In genomic region chr10:83520990-83521389, GRCm38 (mm10) we compare ENCODE assay signal across 11 mouse cellular contexts. TPM values are rescaled to one million over a fixed set of nuclear protein-coding genes. Genes with fewer than 3 reads are reported as not detected.
A peak's percentile ranks its signal among the peaks of the same experiment; 100 is the strongest.
DNase-seq lines count a peak whose midpoint lies in the region; TF ChIP-seq lines count a peak whose summit lies in the region.
"Had no signal": no experiment of that assay in that cellular context is flagged by ENCODE, and none has a peak within 500 bp of the region (broad histone marks: within the 10 kb centered on the region; RNA-seq: fewer than 3 reads in every experiment).

No protein-coding gene starts in this region.

- TF ChIP-seq CTCF in layer of hippocampus, adult 2 months (conservative IDR thresholded peaks at IDR 0.05): peak; percentile 62
- peak; percentile 29 to 40; a peak in 2 of 4 replicates for TF ChIP-seq CTCF in CH12.LX (conservative IDR thresholded peaks at IDR 0.05 in 1 of 2, IDR thresholded peaks at IDR 0.05 in 1 of 2; ENCODE audit: low read depth in 2 of 2, low read length in 2 of 2)

- no peak overlapping the region for H3K9ac ChIP-seq in CH12.LX (ENCODE audit: insufficient read depth, low read depth)
- H3K9ac ChIP-seq: neural tube, embryonic 13.5 days had no signal

- H3K79me2 ChIP-seq in CH12.LX (replicated peaks; ENCODE audit: control insufficient read depth, extremely low read depth, insufficient read depth, poor library complexity, severe bottlenecking): no peaks in the 10 kb centered on the region

- no peak for DNase-seq in layer of hippocampus, adult 2 months (ENCODE audit: low spot score in 2 of 2)
- no peak for DNase-seq in layer of hippocampus, postnatal 10 days (ENCODE audit: low spot score in 2 of 2)
- DNase-seq in 416B (ENCODE audit: low read depth) (peak; percentile 47), CH12.LX (ENCODE audit: extremely low read depth) (no peak)
- DNase-seq in brain, adult 2 months (ENCODE audit: low read depth, low spot score): peak; percentile 16
- DNase-seq in adrenal gland, postnatal 25 days: no peak
- no peak for DNase-seq in embryo, embryonic 9.5 days (ENCODE audit: extremely low spot score)
- DNase-seq: adrenal gland, postnatal 36 days; cerebellum, adult 8-10 months; midbrain, embryonic 14.5 days had no signal

- H3K27ac ChIP-seq in layer of hippocampus, adult 2 months: no peak overlapping the region
- no peak overlapping the region for H3K27ac ChIP-seq in CH12.LX (ENCODE audit: insufficient read depth, low read depth)
- H3K27ac ChIP-seq: neural tube, embryonic 13.5 days had no signal

- TF ChIP-seq POLR2A in CH12.LX (IDR thresholded peaks at IDR 0.05; ENCODE audit: low read depth, low read length): no peak

- H3K4me2 ChIP-seq in CH12.LX (ENCODE audit: insufficient read depth, low read depth, poor library complexity, severe bottlenecking): no peak overlapping the region
- H3K4me2 ChIP-seq: neural tube, embryonic 13.5 days had no signal

- peak; percentile 12 for TF ChIP-seq RAD21 in CH12.LX (IDR thresholded peaks at IDR 0.05; ENCODE audit: low read depth, low read length)

- H3K4me3 ChIP-seq in layer of hippocampus, adult 2 months: no peak overlapping the region
- no peak overlapping the region for H3K4me3 ChIP-seq in CH12.LX (replicated peaks in 1 of 3; ENCODE audit: low read depth in 2 of 3, low read length in 2 of 3, poor library complexity in 1 of 3)
- H3K4me3 ChIP-seq: neural tube, embryonic 13.5 days had no signal

- no peaks in the 10 kb centered on the region for H3K27me3 ChIP-seq in CH12.LX (replicated peaks)
- H3K27me3 ChIP-seq: neural tube, embryonic 13.5 days had no signal

- H3K4me1 ChIP-seq in CH12.LX (ENCODE audit: control insufficient read depth in 1 of 2, insufficient read depth in 2 of 2): peaks cover 0 to 3% of the 10 kb centered on the region in 2 experiments; a peak in 1 of 4 replicates
- H3K4me1 ChIP-seq: neural tube, embryonic 13.5 days had no signal

- no peak for TF ChIP-seq EP300 in CH12.LX (IDR thresholded peaks at IDR 0.05; ENCODE audit: low read length)

- dilution Hi-C loops in CH12.LX (cut with MboI; ENCODE audit: extremely low pct_ligation_motif_present, extremely low pct_unique_long_range_greater_than_20kb, low sequenced_read_pairs): no loop called here

- H3K9me3 ChIP-seq in CH12.LX (replicated peaks; ENCODE audit: low read length): no peaks in the 10 kb centered on the region
- H3K9me3 ChIP-seq: neural tube, embryonic 13.5 days had no signal

- no peaks in the 10 kb centered on the region for H3K36me3 ChIP-seq in CH12.LX (replicated peaks in 1 of 2; ENCODE audit: control insufficient read depth in 1 of 2, insufficient read depth in 1 of 2, low read length in 1 of 2)

- in situ Hi-C loops in CH12.LX (cut with MboI; ENCODE audit: low pct_ligation_motif_present, low pct_unique_long_range_greater_than_20kb, low sequenced_read_pairs): no loop called here

TF ChIP-seq in CH12.LX, 34 proteins besides CTCF, POLR2A, EP300 and RAD21:
- TF ChIP-seq TBP (conservative IDR thresholded peaks at IDR 0.05; ENCODE audit: low read depth, low read length): no peak
TF ChIP-seq in CH12.LX: peak in this region for 0.

RNA-seq across cellular contexts. Expression of gene Aldh1l2, which starts 12.9 kb away (rescaled TPM):
- 1 to 10 TPM; 2.0 to 2.2 TPM for total RNA-seq in layer of hippocampus, adult 2 months (2021)
- total RNA-seq in layer of hippocampus, postnatal 10 days (2021): 1 to 10 TPM; 8.4 to 8.9 TPM
- 0.17 and 0.34 TPM in 2 replicates for total RNA-seq in CH12.LX (2012; rRNA removed)
- not detected in 2 replicates for total RNA-seq in CH12.LX (2014; rRNA removed)
- 0.59 and 0.80 TPM in 2 replicates for polyA plus RNA-seq in CH12.LX (2012; ENCODE audit: insufficient read length, low read depth)
- total RNA-seq in adrenal gland, postnatal 25 days (2021): 0.88 and 1.0 TPM in 2 replicates

RNA-seq across cellular contexts. Expression of gene Washc4, which starts 22.6 kb away (rescaled TPM):
- total RNA-seq in layer of hippocampus, adult 2 months (2021): 10 to 100 TPM; 28.3 to 28.9 TPM
- total RNA-seq in layer of hippocampus, postnatal 10 days (2021): 10 to 100 TPM; 24.5 to 24.8 TPM
- total RNA-seq in CH12.LX (2012; rRNA removed) (15.9 and 16.3 TPM in 2 replicates), CH12.LX (2014; rRNA removed) (31.8 and 36.4 TPM in 2 replicates)
- 19.3 and 22.0 TPM in 2 replicates for polyA plus RNA-seq in CH12.LX (2012; ENCODE audit: insufficient read length, low read depth)
- 26.5 and 29.9 TPM in 2 replicates for total RNA-seq in adrenal gland, postnatal 25 days (2021)

Comparison
In these comparisons a context has a peak if more than half of its experiments do, and no peak if none do; other contexts are left out.
1. DNase-seq: peak in 416B (single experiment) and brain, adult 2 months (single experiment); none in layer of hippocampus, adult 2 months (0 of 2), layer of hippocampus, postnatal 10 days (0 of 2), CH12.LX (single experiment), adrenal gland, postnatal 25 days (single experiment) and embryo, embryonic 9.5 days (single experiment).